Mouse (Mus musculus) adrenal gland, adult (tissue): Measurements from ENCODE around the gene Zcchc13.
A peak's percentile ranks its signal among the peaks of the same experiment; 100 is the strongest.

ENCODE experiments used
- DNase-seq, 2 experiments: peaks; one replicate each; pipeline ENCODE4 v3.0.0; 2022 to 2023; ENCODE audit warnings: low spot score in 1 of 2; ENCODE audit not compliant: inconsistent age in 2 of 2

Zcchc13 gene

DNA sequence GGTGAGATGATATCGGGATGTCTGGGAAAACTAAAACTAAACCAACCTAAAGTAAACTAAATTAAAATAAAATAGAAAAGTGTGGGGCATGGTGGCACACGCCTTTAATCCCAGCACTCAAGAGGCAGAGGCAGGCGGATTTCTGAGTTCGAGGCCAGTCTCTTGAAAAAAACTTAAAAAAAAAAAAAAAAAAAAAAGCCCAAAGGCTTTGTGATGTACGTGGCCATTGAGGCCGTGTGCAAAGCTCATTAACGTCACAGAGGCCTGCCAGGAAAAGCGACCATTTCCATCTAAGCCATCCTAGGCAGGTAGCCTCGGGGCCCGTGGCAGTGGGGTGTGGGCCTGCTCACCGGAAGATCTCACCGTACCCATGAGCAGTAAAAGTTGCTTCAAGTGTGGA is at the start of gene Zcchc13:
Gene Zcchc13 (plus strand): TSS at position 284 of the 400 bp plus-strand sequence.
- no peak for DNase-seq

- peak; percentile 34 to 82 for DNase-seq
Observed at GRCm38 (mm10) chrX:103584262-103584661, 46.1 kb upstream of the Zcchc13 start.

- no peak for DNase-seq
Observed at GRCm38 (mm10) chrX:103592056-103592455, 38.3 kb upstream of the Zcchc13 start.

DNA sequence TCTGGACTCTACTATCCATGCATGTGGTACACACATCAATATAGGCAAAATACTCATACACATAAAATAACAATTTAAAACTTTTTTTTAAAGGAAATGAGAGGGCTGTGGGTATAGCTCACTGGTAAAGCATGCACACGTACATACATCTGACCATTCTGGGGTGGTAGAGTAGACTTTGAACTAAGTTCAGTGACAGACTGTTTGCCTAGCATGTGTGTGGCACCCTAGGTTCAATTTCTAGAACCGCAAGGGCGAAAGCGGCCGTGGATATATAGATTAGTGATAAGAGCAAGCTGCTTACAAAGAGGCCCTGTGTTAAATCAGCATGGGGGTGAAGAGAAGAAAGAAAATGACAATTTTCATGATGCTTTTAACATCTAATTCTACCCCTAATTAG is 27.8 kb upstream of the Zcchc13 start:
- DNase-seq = no peak

DNA sequence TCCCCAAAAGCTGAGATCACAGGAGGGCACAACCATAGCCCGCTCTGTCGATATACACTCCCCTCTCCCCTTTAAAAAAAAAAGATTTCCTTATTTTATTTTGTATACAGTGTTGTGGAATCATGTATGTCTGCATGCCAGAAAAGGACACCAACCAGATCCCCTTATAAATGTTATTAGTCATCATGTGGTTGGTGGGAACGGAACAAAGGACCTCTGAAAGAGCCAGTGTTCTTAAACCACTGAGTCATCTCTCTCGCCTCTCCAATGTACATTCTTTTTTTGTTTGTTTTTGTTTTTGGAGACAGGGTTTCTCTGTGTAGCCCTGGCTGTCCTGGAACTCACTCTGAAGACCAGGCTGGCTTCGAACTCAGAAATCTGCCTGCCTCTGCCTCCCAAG is 26.2 kb upstream of the Zcchc13 start:
- no peak for DNase-seq

GRCm38 (mm10) chrX:103605473-103605872 is 24.9 kb upstream of the Zcchc13 start:
- no peak for DNase-seq

GRCm38 (mm10) chrX:103610401-103610800 is 20.0 kb upstream of the Zcchc13 start:
- DNase-seq = no peak

GRCm38 (mm10) chrX:103611462-103611861 is 18.9 kb upstream of the Zcchc13 start:
- no peak for DNase-seq

DNA sequence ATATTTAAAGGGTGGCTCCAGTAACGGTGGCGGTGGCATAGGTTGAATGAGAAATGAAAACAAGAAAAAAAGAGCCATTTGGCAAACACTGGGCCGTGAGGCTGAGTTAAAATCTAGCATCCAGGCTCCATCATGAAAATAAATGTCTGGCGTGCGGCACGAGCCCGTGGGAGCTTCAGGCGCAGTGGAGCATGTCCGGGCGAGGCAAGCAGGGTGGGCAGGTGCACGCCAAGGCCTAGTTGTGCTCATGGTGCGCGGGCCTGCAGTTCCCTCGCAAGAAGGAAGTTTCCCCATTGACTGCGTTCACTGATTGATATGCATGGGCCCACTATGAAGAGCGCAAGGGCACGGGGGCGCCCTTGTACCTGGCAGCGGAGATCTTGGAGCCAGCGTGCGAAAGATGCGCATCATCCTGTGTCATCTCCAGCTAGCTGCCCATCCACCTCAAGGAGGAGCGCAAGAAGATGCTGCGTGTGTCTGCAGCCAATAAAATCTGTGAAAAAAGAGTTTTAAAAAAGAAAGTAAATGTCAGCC is 15.6 kb upstream of the Zcchc13 start:
- DNase-seq = peak in 1 of 2 experiments; percentile 32

- DNase-seq = peak in 1 of 2 experiments; percentile 58
Observed at GRCm38 (mm10) chrX:103615453-103615852, 14.9 kb upstream of the Zcchc13 start.

GRCm38 (mm10) chrX:103616162-103616535 is 14.2 kb upstream of the Zcchc13 start:
- peak; percentile 48 to 85 for DNase-seq

DNA sequence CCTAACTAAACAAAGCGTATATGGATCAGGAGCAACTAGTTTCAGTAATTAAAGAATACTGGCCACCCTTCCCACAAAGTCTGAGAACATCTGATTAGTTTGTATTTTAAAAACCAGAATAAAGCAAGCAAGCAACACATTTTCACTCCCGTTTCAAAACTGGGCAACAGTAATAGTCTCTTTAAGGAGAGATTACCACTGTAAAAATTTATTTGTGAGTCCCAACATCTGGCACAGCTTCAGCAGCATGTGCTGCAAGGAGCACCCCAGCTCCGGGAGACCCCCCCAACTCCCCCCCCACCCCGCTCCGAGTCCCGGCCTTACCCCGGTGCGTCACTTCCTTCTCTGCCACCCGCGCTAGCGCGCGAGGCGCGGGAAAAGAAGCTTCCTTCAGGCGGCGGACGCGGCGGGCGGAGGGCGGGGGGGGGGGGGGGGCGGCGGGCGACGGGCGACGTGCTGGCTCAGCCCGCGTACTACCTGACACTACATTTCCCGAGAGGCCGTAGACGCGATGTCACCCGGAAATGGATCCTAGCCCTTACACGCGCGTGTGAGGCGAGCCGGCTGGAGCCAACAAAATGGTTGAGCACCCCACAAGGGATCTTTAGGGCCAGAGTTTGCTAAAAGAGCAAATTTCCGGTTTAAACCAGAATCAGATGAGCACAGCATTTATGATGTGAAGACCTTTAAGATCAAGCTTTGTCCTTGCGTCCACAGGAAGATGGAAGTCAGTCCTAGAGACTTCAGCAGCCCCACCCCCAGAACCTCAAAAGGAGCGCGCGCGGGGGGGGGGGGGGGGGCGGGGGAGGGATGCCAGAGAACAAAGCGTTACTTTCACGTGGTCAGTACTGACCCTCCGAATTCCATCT is 13.6 kb upstream of the Zcchc13 start:
- DNase-seq = peak; percentile 87 to 97

GRCm38 (mm10) chrX:103617405-103618095 is 12.8 kb upstream of the Zcchc13 start:
- DNase-seq = no peak

GRCm38 (mm10) chrX:103621799-103622198 is 8.6 kb upstream of the Zcchc13 start:
- no peak for DNase-seq

GRCm38 (mm10) chrX:103622260-103622934 is 8.0 kb upstream of the Zcchc13 start:
- peak; percentile 95 to 99 for DNase-seq

GRCm38 (mm10) chrX:103622935-103623280 is 7.5 kb upstream of the Zcchc13 start:
- peak; percentile 25 to 71 for DNase-seq

DNA sequence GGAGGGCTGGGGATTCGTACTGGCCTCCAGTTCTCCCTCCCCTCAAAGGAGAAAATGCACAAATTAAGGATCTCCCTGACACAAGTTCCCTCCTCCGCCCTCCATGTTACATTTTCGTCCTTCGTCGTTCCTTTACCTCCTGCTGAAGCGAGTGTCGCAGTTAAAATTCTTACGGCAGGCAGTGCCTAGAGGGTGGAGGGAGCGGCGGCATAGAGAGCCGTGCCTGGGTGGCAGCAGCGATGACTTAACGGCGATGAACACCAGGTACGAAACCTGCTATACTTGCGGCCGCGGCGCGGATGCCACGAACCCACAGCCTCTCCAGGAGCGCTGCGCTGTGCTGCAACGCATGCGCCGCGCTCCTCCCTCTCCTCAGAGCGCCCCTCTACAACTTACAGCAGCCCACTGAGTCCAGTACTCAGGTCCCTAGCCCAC is 7.0 kb upstream of the Zcchc13 start:
- DNase-seq = peak; percentile 42 to 79

DNA sequence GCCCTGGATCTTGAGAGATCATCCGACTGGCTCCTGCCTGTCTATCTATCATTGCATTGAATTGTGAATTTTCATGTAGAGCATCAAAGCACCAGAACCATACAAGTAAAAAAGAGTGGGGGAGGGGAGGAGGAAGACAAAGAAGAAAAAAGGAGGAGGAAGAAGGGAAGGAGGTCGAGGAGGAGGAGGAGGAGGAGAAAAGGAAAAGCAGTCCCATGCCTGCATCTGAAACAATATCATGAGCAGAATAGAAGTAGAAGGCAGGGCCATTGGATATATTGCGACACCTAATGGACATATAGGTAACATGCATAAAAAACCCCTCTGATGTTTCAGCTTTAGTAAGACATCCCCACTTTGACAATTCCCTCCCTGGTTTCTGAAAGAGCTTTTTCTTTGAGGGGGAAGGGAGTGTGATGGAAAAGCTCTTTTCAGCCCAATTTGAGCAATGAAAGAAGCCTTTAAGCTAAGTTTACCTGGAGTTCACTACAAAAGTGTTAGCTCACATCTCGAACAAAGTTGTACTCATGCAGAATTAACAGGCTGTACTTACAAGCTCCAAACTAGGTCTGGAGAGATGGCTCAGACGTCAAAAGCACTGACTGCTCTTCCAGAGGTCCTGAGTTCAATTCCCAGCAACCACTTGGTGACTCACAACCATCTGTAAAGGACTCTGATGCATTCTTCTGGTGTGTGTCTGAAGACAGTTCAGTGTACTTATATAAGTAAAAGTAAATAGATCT is 5.8 kb upstream of the Zcchc13 start:
- DNase-seq = peak in 1 of 2 experiments; percentile 73

GRCm38 (mm10) chrX:103628890-103629289 is 1.5 kb upstream of the Zcchc13 start:
- DNase-seq = no peak

DNA sequence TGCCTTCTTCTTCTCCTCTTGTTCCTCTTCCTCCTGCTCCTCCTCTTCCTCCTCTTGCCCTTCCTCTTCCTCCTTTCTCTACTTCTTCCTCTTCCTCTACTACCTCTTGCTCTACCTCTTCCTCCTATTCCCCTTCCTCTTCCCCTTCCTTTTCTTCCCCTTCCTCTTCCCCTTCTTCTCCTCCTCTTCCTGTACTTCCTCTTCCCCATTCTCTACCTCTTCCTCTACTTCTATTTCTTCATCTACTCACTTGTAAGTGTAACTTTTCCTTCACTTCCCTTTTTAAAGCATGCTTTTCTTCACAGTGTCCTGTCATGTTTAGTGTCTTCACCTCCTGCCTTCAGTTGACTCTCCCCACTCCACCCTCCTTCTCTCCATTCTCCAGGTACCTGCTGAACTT is 3.5 kb downstream of the Zcchc13 start:
- no peak for DNase-seq

GRCm38 (mm10) chrX:103636021-103636420 is 5.6 kb downstream of the Zcchc13 start:
- no peak for DNase-seq
